Comparison of ENCODE assay signal across 21 mouse cellular contexts in the genomic region with DNA sequence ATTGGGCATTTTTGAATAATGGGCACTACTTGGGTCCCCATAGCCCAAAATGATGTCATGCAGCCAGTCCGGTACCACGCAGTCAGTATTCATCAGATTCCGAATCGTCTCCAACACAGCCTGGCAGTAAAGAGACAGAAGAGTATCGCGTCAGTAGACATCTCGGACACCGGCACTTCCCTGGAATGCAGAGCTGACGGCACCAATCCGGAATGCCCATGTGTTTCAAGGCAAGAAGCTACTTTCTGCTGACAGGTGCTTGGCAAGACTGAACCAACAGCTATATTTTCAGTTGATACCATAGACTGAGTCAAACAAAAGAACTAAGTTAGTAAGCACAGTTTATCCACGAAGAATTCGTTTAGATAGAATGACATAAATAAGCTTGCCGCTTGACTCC. TPM values are rescaled to one million over a fixed set of nuclear protein-coding genes. Genes with fewer than 3 reads are reported as not detected.
DNase-seq lines count a peak whose midpoint lies in the region; ATAC-seq and TF ChIP-seq lines count a peak whose summit lies in the region.
"Had no signal": no experiment of that assay in that cellular context is flagged by ENCODE, and none has a peak within 500 bp of the region (broad histone marks: within the 10 kb centered on the region; RNA-seq: fewer than 3 reads in every experiment).

No protein-coding gene starts in this region.

- intact Hi-C loops in left cerebral cortex, adult 2 months (cut with DNase I), result no loop called here

- H3K9ac ChIP-seq in limb, embryonic 14.5 days (ENCODE audit: low read depth, low read length, severe bottlenecking), result no peak overlapping the region
- H3K9ac ChIP-seq in heart, embryonic 16.5 days (ENCODE audit: low read length), result peak overlapping the region; percentile 53
- no peak overlapping the region for H3K9ac ChIP-seq in liver, embryonic 12.5 days
- H3K9ac ChIP-seq: hindbrain, embryonic 13.5 days; liver, embryonic 13.5 days; lung, embryonic 15.5 days; midbrain, embryonic 12.5 days; neural tube, embryonic 13.5 days had no signal

- no peaks in the 10 kb centered on the region for H3K9me3 ChIP-seq in limb, embryonic 14.5 days (ENCODE audit: control insufficient read depth, low read length)
- H3K9me3 ChIP-seq in limb, embryonic 10.5 days (replicated peaks), result no peaks in the 10 kb centered on the region
- no peaks in the 10 kb centered on the region for H3K9me3 ChIP-seq in heart, embryonic 16.5 days (replicated peaks; ENCODE audit: control insufficient read depth, low read length)
- no peaks in the 10 kb centered on the region for H3K9me3 ChIP-seq in liver, embryonic 12.5 days (replicated peaks)
- H3K9me3 ChIP-seq: hindbrain, embryonic 13.5 days; liver, embryonic 13.5 days; lung, embryonic 15.5 days; midbrain, embryonic 12.5 days; neural tube, embryonic 13.5 days had no signal

- H3K27me3 ChIP-seq in limb, embryonic 14.5 days (ENCODE audit: control insufficient read depth, insufficient read depth, low read length), result no peaks in the 10 kb centered on the region
- no peaks in the 10 kb centered on the region for H3K27me3 ChIP-seq in limb, embryonic 10.5 days (ENCODE audit: low read depth, poor library complexity, severe bottlenecking)
- no peaks in the 10 kb centered on the region for H3K27me3 ChIP-seq in heart, embryonic 16.5 days (ENCODE audit: control insufficient read depth, insufficient read depth, low read length)
- H3K27me3 ChIP-seq in liver, embryonic 12.5 days (replicated peaks), result no peaks in the 10 kb centered on the region
- H3K27me3 ChIP-seq: hindbrain, embryonic 13.5 days; liver, embryonic 13.5 days; lung, embryonic 15.5 days; midbrain, embryonic 12.5 days; neural tube, embryonic 13.5 days had no signal

- H3K4me1 ChIP-seq in limb, embryonic 14.5 days (ENCODE audit: control insufficient read depth, insufficient read depth, low read length), result no peaks in the 10 kb centered on the region
- no peaks in the 10 kb centered on the region for H3K4me1 ChIP-seq in limb, embryonic 10.5 days
- H3K4me1 ChIP-seq in heart, embryonic 16.5 days (ENCODE audit: control insufficient read depth, insufficient read depth, low read length), result peaks cover 12% of the 10 kb centered on the region; the same call in 1 of the 2 replicates
- H3K4me1 ChIP-seq in liver, embryonic 12.5 days, result no peaks in the 10 kb centered on the region; the same call in 1 of the 2 replicates
- H3K4me1 ChIP-seq: hindbrain, embryonic 13.5 days; liver, embryonic 13.5 days; lung, embryonic 15.5 days; midbrain, embryonic 12.5 days; neural tube, embryonic 13.5 days had no signal

- no peak overlapping the region for H3K4me3 ChIP-seq in limb, embryonic 14.5 days (replicated peaks; ENCODE audit: low read length)
- no peak overlapping the region for H3K4me3 ChIP-seq in limb, embryonic 10.5 days
- H3K4me3 ChIP-seq in heart, embryonic 16.5 days (ENCODE audit: low read length), result peak overlapping the region; percentile 19; the same call in 1 of the 2 replicates
- H3K4me3 ChIP-seq in liver, embryonic 12.5 days, result no peak overlapping the region
- no peak overlapping the region for H3K4me3 ChIP-seq in left cerebral cortex, adult 2 months
- H3K4me3 ChIP-seq: hindbrain, embryonic 13.5 days; liver, embryonic 13.5 days; lung, embryonic 15.5 days; midbrain, embryonic 12.5 days; neural tube, embryonic 13.5 days had no signal

- DNase-seq in limb, embryonic 14.5 days (ENCODE audit: low spot score), result peak; percentile 18
- DNase-seq in limb, embryonic 10.5 days (ENCODE audit: low spot score), result no peak
- peak; percentile 29 to 64 for DNase-seq in heart, adult 9 months (ENCODE audit: low spot score in 2 of 2)
- DNase-seq in frontal cortex, postnatal 14 days (ENCODE audit: low spot score in 2 of 2), result no peak
- DNase-seq in left cerebral cortex, adult 2 months (ENCODE audit: extremely low spot score in 1 of 2, low spot score in 2 of 2), result no peak
- DNase-seq: adrenal gland, postnatal 36 days; B cell, adult 2 months; cerebellum, adult 18-20 months; cerebellum, postnatal 36 days; kidney, adult 8-10 months; kidney, postnatal 36 days; liver, embryonic 13.5 days; thymus, postnatal 4 days had no signal

- TF ChIP-seq CTCF in left cerebral cortex, adult 2 months (IDR thresholded peaks at IDR 0.05), result no peak

- peaks cover 66% of the 10 kb centered on the region for H3K36me3 ChIP-seq in limb, embryonic 14.5 days (ENCODE audit: control insufficient read depth, insufficient read depth, low read length)
- peaks cover 92% of the 10 kb centered on the region for H3K36me3 ChIP-seq in limb, embryonic 10.5 days
- H3K36me3 ChIP-seq in heart, embryonic 16.5 days (ENCODE audit: control insufficient read depth, insufficient read depth), result peaks cover 29% of the 10 kb centered on the region
- peaks cover 91% of the 10 kb centered on the region for H3K36me3 ChIP-seq in liver, embryonic 12.5 days

- no peak overlapping the region for H3K4me2 ChIP-seq in limb, embryonic 14.5 days (replicated peaks; ENCODE audit: low read depth, low read length, severe bottlenecking)
- H3K4me2 ChIP-seq in heart, embryonic 16.5 days (ENCODE audit: low read depth, low read length), result peak overlapping the region; percentile 46
- H3K4me2 ChIP-seq in liver, embryonic 12.5 days, result no peak overlapping the region
- H3K4me2 ChIP-seq: hindbrain, embryonic 13.5 days; liver, embryonic 13.5 days; lung, embryonic 15.5 days; midbrain, embryonic 12.5 days; neural tube, embryonic 13.5 days had no signal

- no peak overlapping the region for H3K27ac ChIP-seq in limb, embryonic 14.5 days (replicated peaks; ENCODE audit: low read depth, low read length)
- H3K27ac ChIP-seq in limb, embryonic 10.5 days, result no peak overlapping the region
- peak overlapping the region; percentile 93 for H3K27ac ChIP-seq in heart, embryonic 16.5 days (ENCODE audit: low read length)
- no peak overlapping the region for H3K27ac ChIP-seq in liver, embryonic 12.5 days
- H3K27ac ChIP-seq in left cerebral cortex, adult 2 months, result no peak overlapping the region
- H3K27ac ChIP-seq: hindbrain, embryonic 13.5 days; liver, embryonic 13.5 days; lung, embryonic 15.5 days; macrophage; midbrain, embryonic 12.5 days; neural tube, embryonic 13.5 days had no signal

- WGBS in limb, embryonic 14.5 days, result 96% methylated on average over 13 of the region's 13 CpGs
- WGBS in limb, embryonic 10.5 days, result 96% methylated on average over 13 of the region's 13 CpGs
- WGBS in heart, embryonic 16.5 days, result 40% methylated on average over 13 of the region's 13 CpGs
- WGBS in liver, embryonic 12.5 days (ENCODE audit: insufficient replicate concordance), result 88% methylated on average over 13 of the region's 13 CpGs

- TF ChIP-seq POLR2A in limb, embryonic 14.5 days (IDR thresholded peaks at IDR 0.05; ENCODE audit: borderline replicate concordance, extremely low read depth, insufficient read depth, insufficient read length), result no peak

- ATAC-seq in limb, embryonic 14.5 days (ENCODE audit: low FRiP score, low read depth), result peak; percentile 67
- peak; percentile 87 for ATAC-seq in heart, embryonic 16.5 days (replicated peaks; ENCODE audit: extremely low read depth, insufficient read depth, low FRiP score)
- no peak for ATAC-seq in liver, embryonic 12.5 days
- ATAC-seq: inflammation-experienced regulatory T-cells, adult 6 months had no signal

RNA-seq across cellular contexts. Expression of gene Aqr, which starts 56.2 kb away (rescaled TPM):
- polyA plus RNA-seq in limb, embryonic 14.5 days (2012; rRNA removed), result 47.4 and 47.9 TPM in 2 replicates
- 48.8 and 50.2 TPM in 2 replicates for polyA plus RNA-seq in limb, embryonic 14.5 days (2014; fragmentation: Nextera tagmentation; extraction: Ambion mirVana)
- polyA plus RNA-seq in limb, embryonic 10.5 days (2016; fragmentation: Nextera tagmentation; extraction: Ambion mirVana), result 47.9 and 49.1 TPM in 2 replicates
- 21.9 and 23.8 TPM in 2 replicates for polyA plus RNA-seq in heart, embryonic 16.5 days (2015; fragmentation: Nextera tagmentation; extraction: Ambion mirVana)
- polyA plus RNA-seq in liver, embryonic 12.5 days (2016; fragmentation: Nextera tagmentation; extraction: Ambion mirVana), result 36.2 and 37.4 TPM in 2 replicates
- 10 to 100 TPM; 31.0 to 33.1 TPM for total RNA-seq in left cerebral cortex, adult 2 months (2021)

Comparison
In these comparisons a context has a peak if more than half of its experiments do, and no peak if none do; other contexts are left out.
1. DNase-seq: peak in limb, embryonic 14.5 days (single experiment) and heart, adult 9 months (2 of 2); none in limb, embryonic 10.5 days (single experiment), frontal cortex, postnatal 14 days (0 of 2) and left cerebral cortex, adult 2 months (0 of 2).